Mouse (Mus musculus): ENCODE results near the gene Adap1. TPM values are rescaled to one million over a fixed set of nuclear protein-coding genes. Genes with fewer than 3 reads are reported as not detected.
A peak's percentile ranks its signal among the peaks of the same experiment; 100 is the strongest.

Adap1 gene
- polyA plus RNA-seq, 1 experiment from 2014 or later = 2.3 TPM

- Histone ChIP-seq H3K27me3 (ENCODE audit: control insufficient read depth, insufficient read depth, low read length) (no peaks in the 10 kb centered on the region), H3K9me3 (ENCODE audit: control insufficient read depth, low read depth, low read length) (no peaks in the 10 kb centered on the region), H3K4me1 (ENCODE audit: control insufficient read depth, insufficient read depth, low read length) (no peaks in the 10 kb centered on the region), H3K4me3 (ENCODE audit: low read depth, low read length) (no peak overlapping the region), H3K4me2 (replicated peaks; ENCODE audit: low read depth, low read length) (no peak overlapping the region), H3K27ac (ENCODE audit: low read length) (peak overlapping the region; percentile 77), H3K9ac (replicated peaks; ENCODE audit: low read depth, low read length) (no peak overlapping the region), H3K36me3 (ENCODE audit: control insufficient read depth, insufficient read depth, low read length) (peaks cover 14% of the 10 kb centered on the region)
- ATAC-seq (ENCODE audit: insufficient number of reproducible peaks, insufficient read depth, low FRiP score, low read depth) = peak; percentile 74; the same call in 1 of the 2 replicates
- WGBS = 81% methylated on average over 8 of the region's 8 CpGs
Observed at GRCm38 (mm10) chr5:139332590-139333272, 7.3 kb upstream of the Adap1 start.

GRCm38 (mm10) chr5:139331742-139332141, 6.3 kb upstream of the Adap1 start:
- WGBS = 17% methylated on average over 8 of the region's 8 CpGs
- Histone ChIP-seq H3K4me3 (ENCODE audit: low read depth, low read length) (no peak overlapping the region), H3K27ac (ENCODE audit: low read length) (peak overlapping the region; percentile 77; the same call in 1 of the 2 replicates), H3K4me2 (replicated peaks; ENCODE audit: low read depth, low read length) (no peak overlapping the region), H3K36me3 (ENCODE audit: control insufficient read depth, insufficient read depth, low read length) (peaks cover 6% of the 10 kb centered on the region), H3K9me3 (ENCODE audit: control insufficient read depth, low read depth, low read length) (no peaks in the 10 kb centered on the region), H3K27me3 (ENCODE audit: control insufficient read depth, insufficient read depth, low read length) (no peaks in the 10 kb centered on the region), H3K9ac (replicated peaks; ENCODE audit: low read depth, low read length) (no peak overlapping the region), H3K4me1 (ENCODE audit: control insufficient read depth, insufficient read depth, low read length) (no peaks in the 10 kb centered on the region)
- 0 out of 2 replicates have a peak, but pooled peaks have one; percentile 21 for ATAC-seq (ENCODE audit: insufficient number of reproducible peaks, insufficient read depth, low FRiP score, low read depth)

- Histone ChIP-seq H3K9me3 (ENCODE audit: control insufficient read depth, low read depth, low read length) (no peaks in the 10 kb centered on the region), H3K4me2 (replicated peaks; ENCODE audit: low read depth, low read length) (no peak overlapping the region), H3K4me3 (ENCODE audit: low read depth, low read length) (no peak overlapping the region), H3K4me1 (ENCODE audit: control insufficient read depth, insufficient read depth, low read length) (no peaks in the 10 kb centered on the region), H3K27ac (ENCODE audit: low read length) (no peak overlapping the region), H3K36me3 (ENCODE audit: control insufficient read depth, insufficient read depth, low read length) (no peaks in the 10 kb centered on the region; the same call in 1 of the 2 replicates), H3K9ac (replicated peaks; ENCODE audit: low read depth, low read length) (no peak overlapping the region), H3K27me3 (ENCODE audit: control insufficient read depth, insufficient read depth, low read length) (peaks cover 8% of the 10 kb centered on the region)
- 61% methylated on average over 7 of the region's 7 CpGs for WGBS
- ATAC-seq (ENCODE audit: insufficient number of reproducible peaks, insufficient read depth, low FRiP score, low read depth) = no peak
Observed at GRCm38 (mm10) chr5:139330766-139331165, 5.3 kb upstream of the Adap1 start.

- no peak for ATAC-seq (ENCODE audit: insufficient number of reproducible peaks, insufficient read depth, low FRiP score, low read depth)
- H3K9me3 ChIP-seq (ENCODE audit: control insufficient read depth, low read depth, low read length) = no peaks in the 10 kb centered on the region
- H3K9ac ChIP-seq (replicated peaks; ENCODE audit: low read depth, low read length) = no peak overlapping the region
- 77% methylated on average over 7 of the region's 7 CpGs for whole genome bisulfite sequencing
- 0 out of 2 replicates have a peak, but pooled peaks cover 6% of the 10 kb centered on the region for H3K4me1 ChIP-seq (ENCODE audit: control insufficient read depth, insufficient read depth, low read length)
- H3K27me3 ChIP-seq (ENCODE audit: control insufficient read depth, insufficient read depth, low read length) = peaks cover 21% of the 10 kb centered on the region
- H3K4me3 ChIP-seq (ENCODE audit: low read depth, low read length) = no peak overlapping the region
- H3K4me2 ChIP-seq (replicated peaks; ENCODE audit: low read depth, low read length) = no peak overlapping the region
- H3K27ac ChIP-seq (ENCODE audit: low read length) = no peak overlapping the region
- H3K36me3 ChIP-seq (ENCODE audit: control insufficient read depth, insufficient read depth, low read length) = no peaks in the 10 kb centered on the region
Observed at GRCm38 (mm10) chr5:139327634-139328020, 2.2 kb upstream of the Adap1 start.

- Histone ChIP-seq H3K4me1 (ENCODE audit: control insufficient read depth, insufficient read depth, low read length) (0 out of 2 replicates have a peak, but pooled peaks cover 6% of the 10 kb centered on the region), H3K9me3 (ENCODE audit: control insufficient read depth, low read depth, low read length) (no peaks in the 10 kb centered on the region), H3K4me3 (ENCODE audit: low read depth, low read length) (no peak overlapping the region), H3K4me2 (replicated peaks; ENCODE audit: low read depth, low read length) (no peak overlapping the region), H3K9ac (replicated peaks; ENCODE audit: low read depth, low read length) (no peak overlapping the region), H3K27ac (ENCODE audit: low read length) (no peak overlapping the region), H3K36me3 (ENCODE audit: control insufficient read depth, insufficient read depth, low read length) (no peaks in the 10 kb centered on the region), H3K27me3 (ENCODE audit: control insufficient read depth, insufficient read depth, low read length) (peaks cover 21% of the 10 kb centered on the region)
- no peak for ATAC-seq (ENCODE audit: insufficient number of reproducible peaks, insufficient read depth, low FRiP score, low read depth)
- 74% methylated on average over 7 of the region's 7 CpGs for WGBS
Observed at GRCm38 (mm10) chr5:139326986-139327633, 1.7 kb upstream of the Adap1 start.

- Histone ChIP-seq H3K9ac (replicated peaks; ENCODE audit: low read depth, low read length) (no peak overlapping the region), H3K27me3 (ENCODE audit: control insufficient read depth, insufficient read depth, low read length) (peaks cover 21% of the 10 kb centered on the region), H3K4me1 (ENCODE audit: control insufficient read depth, insufficient read depth, low read length) (0 out of 2 replicates have a peak, but pooled peaks cover 6% of the 10 kb centered on the region), H3K9me3 (ENCODE audit: control insufficient read depth, low read depth, low read length) (no peaks in the 10 kb centered on the region), H3K27ac (ENCODE audit: low read length) (no peak overlapping the region), H3K4me2 (replicated peaks; ENCODE audit: low read depth, low read length) (no peak overlapping the region; the same call in 1 of the 2 replicates), H3K4me3 (ENCODE audit: low read depth, low read length) (no peak overlapping the region), H3K36me3 (ENCODE audit: control insufficient read depth, insufficient read depth, low read length) (no peaks in the 10 kb centered on the region)
- 66% methylated on average over 13 of the region's 13 CpGs for WGBS
- ATAC-seq (ENCODE audit: insufficient number of reproducible peaks, insufficient read depth, low FRiP score, low read depth) = no peak
Observed at GRCm38 (mm10) chr5:139326111-139326696, 782 bp upstream of the Adap1 start.

GRCm38 (mm10) chr5:139324691-139325394, 579 bp downstream of the Adap1 start:
- Histone ChIP-seq H3K4me1 (ENCODE audit: control insufficient read depth, insufficient read depth, low read length) (0 out of 2 replicates have a peak, but pooled peaks cover 6% of the 10 kb centered on the region), H3K9ac (replicated peaks; ENCODE audit: low read depth, low read length) (peak overlapping the region; percentile 52), H3K4me3 (ENCODE audit: low read depth, low read length) (peak overlapping the region; percentile 50), H3K27me3 (ENCODE audit: control insufficient read depth, insufficient read depth, low read length) (peaks cover 21% of the 10 kb centered on the region), H3K4me2 (replicated peaks; ENCODE audit: low read depth, low read length) (peak overlapping the region; percentile 94), H3K27ac (ENCODE audit: low read length) (no peak overlapping the region), H3K9me3 (ENCODE audit: control insufficient read depth, low read depth, low read length) (no peaks in the 10 kb centered on the region), H3K36me3 (ENCODE audit: control insufficient read depth, insufficient read depth, low read length) (no peaks in the 10 kb centered on the region)
- 2% methylated on average over 48 of the region's 62 CpGs for WGBS
- peak; percentile 34 for ATAC-seq (ENCODE audit: insufficient number of reproducible peaks, insufficient read depth, low FRiP score, low read depth)

- no peak for ATAC-seq (ENCODE audit: insufficient number of reproducible peaks, insufficient read depth, low FRiP score, low read depth)
- Histone ChIP-seq H3K9me3 (ENCODE audit: control insufficient read depth, low read depth, low read length) (no peaks in the 10 kb centered on the region), H3K4me2 (replicated peaks; ENCODE audit: low read depth, low read length) (no peak overlapping the region), H3K4me3 (ENCODE audit: low read depth, low read length) (no peak overlapping the region), H3K27ac (ENCODE audit: low read length) (no peak overlapping the region), H3K4me1 (ENCODE audit: control insufficient read depth, insufficient read depth, low read length) (0 out of 2 replicates have a peak, but pooled peaks cover 6% of the 10 kb centered on the region), H3K36me3 (ENCODE audit: control insufficient read depth, insufficient read depth, low read length) (no peaks in the 10 kb centered on the region), H3K9ac (replicated peaks; ENCODE audit: low read depth, low read length) (no peak overlapping the region), H3K27me3 (ENCODE audit: control insufficient read depth, insufficient read depth, low read length) (peaks cover 21% of the 10 kb centered on the region)
- 60% methylated on average over 5 of the region's 5 CpGs for WGBS
Observed at GRCm38 (mm10) chr5:139324045-139324491, 1.4 kb downstream of the Adap1 start.

Measured in stomach, embryonic 14.5 days (tissue).